Mouse (Mus musculus) lung, adult 18-20 months (tissue): ENCODE measurements at regions not wholly inside any gene's neighbourhood (a gene's known extent, or its start where the extent isn't known, plus 50 kb on each side); places are given as distances from the start of the nearest gene placed in this dataset.
A peak's percentile ranks its signal among the peaks of the same experiment; 100 is the strongest.

Experiments used
- DNase-seq, 2 experiments: peaks; one replicate each; pipeline ENCODE4 v3.0.0; 2022; ENCODE audit warnings: mixed read lengths in 2 of 2

- DNase-seq, result no peak
Measured at GRCm38 (mm10) chr3:123754011-123754610, 63.5 kb upstream of the Ndst3 start.

GRCm38 (mm10) chr3:123754927-123755326 lies 64.3 kb upstream of the Ndst3 start:
- DNase-seq, result no peak

GRCm38 (mm10) chr3:123765911-123766556 lies 75.4 kb upstream of the Ndst3 start:
- no peak for DNase-seq

GRCm38 (mm10) chr3:123766557-123766913 lies 75.9 kb upstream of the Ndst3 start:
- no peak for DNase-seq

- DNase-seq, result no peak
Measured at GRCm38 (mm10) chr3:123780507-123780906, 89.9 kb upstream of the Ndst3 start.

GRCm38 (mm10) chr3:123781581-123781980 lies 90.9 kb upstream of the Ndst3 start:
- no peak for DNase-seq

- no peak for DNase-seq
Measured at GRCm38 (mm10) chr3:123784127-123784526, 93.5 kb upstream of the Ndst3 start.

- no peak for DNase-seq
Measured at GRCm38 (mm10) chr3:123794011-123794410, 103.4 kb upstream of the Ndst3 start.

GRCm38 (mm10) chr3:123805338-123805737 lies 114.7 kb upstream of the Ndst3 start:
- DNase-seq, result no peak

- no peak for DNase-seq
Measured at GRCm38 (mm10) chr3:123806050-123806449, 115.4 kb upstream of the Ndst3 start.

- DNase-seq, result no peak
Measured at GRCm38 (mm10) chr3:123806546-123806945, 115.9 kb upstream of the Ndst3 start.

- no peak for DNase-seq
Measured at GRCm38 (mm10) chr3:123810018-123810942, 119.6 kb upstream of the Ndst3 start.

GRCm38 (mm10) chr3:123810943-123811499 lies 120.4 kb upstream of the Ndst3 start:
- DNase-seq, result no peak

GRCm38 (mm10) chr3:123828790-123829189 lies 138.1 kb upstream of the Ndst3 start:
- no peak for DNase-seq

GRCm38 (mm10) chr3:123838385-123839170 lies 147.9 kb upstream of the Ndst3 start:
- DNase-seq, result no peak

GRCm38 (mm10) chr3:123846554-123846953 lies 155.9 kb upstream of the Ndst3 start:
- DNase-seq, result no peak

GRCm38 (mm10) chr3:123848663-123849062 lies 158.0 kb upstream of the Ndst3 start:
- no peak for DNase-seq

- DNase-seq, result no peak
Measured at GRCm38 (mm10) chr3:123852889-123853288, 162.2 kb upstream of the Ndst3 start.

- DNase-seq, result no peak
Measured at GRCm38 (mm10) chr3:123873709-123874108, 183.1 kb upstream of the Ndst3 start.

- no peak for DNase-seq
Measured at GRCm38 (mm10) chr3:123893691-123894090, 203.0 kb upstream of the Ndst3 start.

- peak in 1 of 2 experiments; percentile 1 for DNase-seq
Measured at GRCm38 (mm10) chr3:123905928-123906721, 215.5 kb upstream of the Ndst3 start.

- no peak for DNase-seq
Measured at GRCm38 (mm10) chr3:123918140-123918539, 227.5 kb upstream of the Ndst3 start.
